Mouse (Mus musculus) C2C12 (cell line): ENCODE data around the gene Nudt1. TPM values are rescaled to one million over a fixed set of nuclear protein-coding genes. Genes with fewer than 3 reads are reported as not detected.

Source experiments
- H3K27me3 ChIP-seq: one replicate; pipeline ENCODE4 v1.6.1; 2011; ENCODE audit not compliant: control insufficient read depth, insufficient read depth, insufficient read length
- H3K36me3 ChIP-seq: one replicate; pipeline ENCODE4 v1.6.1; 2011; ENCODE audit not compliant: control insufficient read depth, insufficient read depth
- H3K4me3 ChIP-seq: one replicate; pipeline ENCODE4 v1.5.1; 2011; ENCODE audit warnings: mild to moderate bottlenecking, control low read depth; ENCODE audit not compliant: poor library complexity, insufficient read depth, severe bottlenecking
- H3K79me2 ChIP-seq: one replicate; pipeline ENCODE4 v1.6.1; 2011; ENCODE audit not compliant: control insufficient read depth, insufficient read depth
- H3K79me3 ChIP-seq: one replicate; pipeline ENCODE4 v1.6.1; 2011; ENCODE audit warnings: low read depth, control low read depth
- H3ac ChIP-seq: one replicate; pipeline ENCODE3; 2011; ENCODE audit warnings: low read depth; ENCODE audit not compliant: control insufficient read depth, insufficient read length
- CEBPB ChIP-seq: IDR thresholded peaks from one replicate; pipeline ENCODE4 v1.6.1; 2011; ENCODE audit warnings: low read depth, mild to moderate bottlenecking, control low read depth, moderate library complexity
- CTCF ChIP-seq: IDR thresholded peaks from one replicate; pipeline ENCODE4 v1.5.1; 2011; ENCODE audit not compliant: control insufficient read depth, insufficient read depth, insufficient read length
- FOSL1 ChIP-seq: IDR thresholded peaks from one replicate; pipeline ENCODE4 v1.8.0; 2011; ENCODE audit warnings: mild to moderate bottlenecking, low read length; ENCODE audit not compliant: poor library complexity, insufficient read depth, severe bottlenecking
- MAX ChIP-seq: IDR thresholded peaks from one replicate; pipeline ENCODE4 v1.6.1; 2011; ENCODE audit warnings: mild to moderate bottlenecking, control low read depth
- MYOD1 ChIP-seq: IDR thresholded peaks from one replicate; pipeline ENCODE4 v1.6.1; 2011; ENCODE audit warnings: low read depth; ENCODE audit not compliant: control insufficient read depth, insufficient read length
- MYOG ChIP-seq: IDR thresholded peaks from one replicate; pipeline ENCODE4 v1.6.1; 2011; ENCODE audit not compliant: control insufficient read depth, insufficient read length; ENCODE audit errors: extremely low read depth
- USF1 ChIP-seq: IDR thresholded peaks from one replicate; pipeline ENCODE4 v1.6.1; 2011; ENCODE audit warnings: low read depth, mild to moderate bottlenecking, control low read depth, moderate library complexity
- polyA plus RNA-seq: library from polyadenylated mRNA; unstranded; fragments of >200 nt; fragmentation: generic; extraction: Trizol; gene quantifications from one replicate; pipeline ENCODE4 v1.2.1, GENCODE M21; 2012; ENCODE audit warnings: missing spikeins

Nudt1 gene
- polyA plus RNA-seq, 1 experiment = 37.7 TPM

DNA sequence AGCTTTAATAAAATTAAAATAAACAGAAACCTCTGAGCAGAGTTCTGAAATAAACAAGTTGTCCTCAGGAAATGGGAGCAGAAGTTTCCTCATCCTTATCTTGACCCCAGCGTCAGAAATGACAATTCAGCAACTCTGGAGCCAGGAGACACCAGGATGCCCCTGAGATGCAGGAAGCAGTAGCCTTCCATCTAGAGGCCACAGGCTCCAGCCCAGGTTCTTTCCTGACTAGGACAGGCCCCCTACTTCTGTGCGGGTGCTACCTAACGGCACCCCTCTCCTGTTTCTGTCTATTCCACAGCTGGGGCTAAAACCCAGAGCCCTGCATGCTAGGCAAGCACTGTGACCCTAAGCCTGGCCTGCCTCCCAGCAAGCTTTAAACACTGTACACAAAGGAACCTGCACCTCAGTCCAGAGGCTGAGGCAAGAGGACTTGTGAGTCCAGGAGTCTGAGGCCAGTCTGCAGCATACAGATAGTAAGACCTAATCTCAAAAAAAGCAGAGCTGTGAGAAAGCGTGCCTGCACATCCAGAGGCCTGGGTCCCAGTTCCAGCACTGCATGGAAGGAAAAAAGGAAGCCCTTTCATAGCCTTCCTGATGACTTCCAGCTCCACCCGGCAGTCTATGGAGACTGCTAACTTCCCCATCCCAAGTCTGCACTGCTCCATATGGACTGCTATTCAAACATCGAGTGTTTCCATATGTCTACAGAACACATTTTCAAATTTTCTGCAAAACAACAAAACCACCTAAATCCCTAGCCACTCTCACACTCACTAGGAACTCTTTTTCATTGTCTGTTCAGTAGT lies 49.2 kb downstream of the Nudt1 start:
- Histone ChIP-seq H3K36me3 (peaks cover 5% of the 10 kb centered on the region), H3K27me3 (no peaks in the 10 kb centered on the region), H3ac (no peak overlapping the region), H3K4me3 (no peak overlapping the region), H3K79me2 (peaks cover 96% of the 10 kb centered on the region), H3K79me3 (peaks cover 48% of the 10 kb centered on the region)
- no peak for TF ChIP-seq MAX
- no peak for TF ChIP-seq CEBPB
- no peak for TF ChIP-seq FOSL1
- TF ChIP-seq MYOD1 = no peak
- TF ChIP-seq CTCF = no peak
- no peak for TF ChIP-seq USF1
- no peak for TF ChIP-seq MYOG

DNA sequence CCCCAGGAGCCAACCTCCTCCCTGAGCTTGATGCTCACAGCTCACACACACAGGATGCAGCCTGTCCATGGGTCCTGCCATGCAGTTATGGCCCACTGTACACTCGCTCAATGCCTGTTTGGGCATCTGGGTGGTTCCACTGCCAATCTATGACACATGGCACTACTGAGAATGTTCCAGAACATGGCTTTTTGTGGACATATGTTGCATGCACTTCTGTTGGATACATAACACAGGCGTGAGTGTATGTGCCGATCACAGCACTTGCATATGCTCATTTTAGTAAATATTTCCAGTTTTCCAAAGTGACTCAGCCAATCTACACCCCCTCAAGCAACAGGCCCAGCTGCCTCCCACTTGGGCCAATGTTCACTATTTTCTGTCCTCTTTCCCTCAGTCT lies 50.2 kb downstream of the Nudt1 start:
- Histone ChIP-seq H3K36me3 (peaks cover 5% of the 10 kb centered on the region), H3K27me3 (no peaks in the 10 kb centered on the region), H3K4me3 (no peak overlapping the region), H3K79me2 (peaks cover 96% of the 10 kb centered on the region), H3ac (no peak overlapping the region), H3K79me3 (peaks cover 47% of the 10 kb centered on the region)
- TF ChIP-seq CTCF (no peak), CEBPB (no peak), MYOD1 (no peak), MAX (no peak), FOSL1 (no peak), USF1 (no peak), MYOG (no peak)

DNA sequence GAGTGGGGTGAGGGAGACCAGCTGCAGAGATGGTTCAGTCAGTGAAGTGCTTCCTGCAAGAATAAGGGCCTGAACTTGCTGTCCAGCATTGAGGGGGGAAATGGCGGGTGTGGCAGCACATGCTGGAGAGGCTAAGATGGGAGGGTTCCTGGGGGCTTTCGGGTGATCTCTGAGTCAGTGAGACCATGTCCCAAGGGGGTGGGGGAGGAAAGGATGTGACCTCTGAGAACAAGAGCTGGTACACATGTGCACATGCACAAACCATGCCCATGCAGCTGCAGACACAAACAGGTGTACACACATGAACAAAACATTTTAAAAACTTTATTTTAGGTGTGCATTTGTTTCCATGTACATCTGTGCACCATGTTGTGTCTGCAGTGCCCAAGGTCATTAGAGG lies 52.3 kb downstream of the Nudt1 start:
- Histone ChIP-seq H3K27me3 (no peaks in the 10 kb centered on the region), H3K4me3 (no peak overlapping the region), H3K79me2 (peaks cover 100% of the 10 kb centered on the region), H3K79me3 (peaks cover 56% of the 10 kb centered on the region), H3ac (no peak overlapping the region), H3K36me3 (peaks cover 5% of the 10 kb centered on the region)
- TF ChIP-seq CTCF = no peak
- no peak for TF ChIP-seq USF1
- no peak for TF ChIP-seq MYOD1
- no peak for TF ChIP-seq MYOG
- TF ChIP-seq MAX = no peak
- TF ChIP-seq CEBPB = no peak
- no peak for TF ChIP-seq FOSL1

DNA sequence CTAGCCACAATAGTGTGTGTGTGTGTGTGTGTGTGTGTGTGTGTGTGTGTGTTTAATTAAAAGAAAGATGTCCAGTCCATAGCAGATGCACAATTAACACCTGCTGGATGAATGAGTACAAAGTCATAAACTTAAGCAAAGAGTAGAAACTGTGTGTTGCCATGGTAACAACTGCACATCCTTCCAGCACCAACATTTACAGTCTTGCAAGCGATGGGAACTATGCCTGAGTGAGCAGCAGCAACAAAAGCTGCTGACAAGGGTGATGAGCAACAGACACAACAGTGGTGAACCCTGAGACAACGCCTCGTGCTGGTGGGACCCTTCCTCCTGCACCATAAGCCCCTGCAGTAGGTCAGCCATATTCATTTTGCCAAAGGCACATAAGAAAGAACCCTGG lies 52.8 kb downstream of the Nudt1 start:
- no peak overlapping the region for H3ac ChIP-seq
- TF ChIP-seq USF1 (no peak), MYOG (no peak), MYOD1 (no peak), CTCF (no peak), FOSL1 (no peak), CEBPB (no peak), MAX (no peak)
- H3K79me3 ChIP-seq = peaks cover 55% of the 10 kb centered on the region
- peaks cover 100% of the 10 kb centered on the region for H3K79me2 ChIP-seq
- no peaks in the 10 kb centered on the region for H3K27me3 ChIP-seq
- peaks cover 5% of the 10 kb centered on the region for H3K36me3 ChIP-seq
- H3K4me3 ChIP-seq = no peak overlapping the region

DNA sequence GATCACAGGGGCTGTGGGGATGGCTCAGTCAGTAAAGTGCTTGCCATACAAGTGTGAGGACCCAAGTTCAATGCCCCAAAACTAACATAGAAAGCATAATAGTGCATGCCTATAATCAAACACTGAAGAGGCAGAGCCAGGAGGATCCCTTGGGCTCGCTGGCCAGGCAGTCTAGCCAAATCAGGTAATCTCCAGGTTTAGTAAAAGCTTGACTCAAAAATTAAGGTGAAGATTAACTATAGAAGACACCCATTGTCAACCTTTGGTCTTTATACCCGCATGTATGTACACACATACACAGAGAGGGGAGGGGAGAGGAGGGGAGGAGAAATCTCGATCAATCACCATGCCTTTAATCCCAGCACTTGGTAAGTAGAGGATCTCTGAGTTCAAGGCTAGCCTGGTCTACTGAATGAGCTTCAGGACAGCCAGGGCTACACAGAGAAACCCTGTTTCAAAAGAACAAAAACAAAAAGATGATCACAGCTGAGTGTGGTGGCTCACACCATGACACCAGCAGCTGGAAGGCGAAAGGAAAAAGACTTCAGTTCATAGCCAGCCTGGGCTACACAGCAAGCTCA lies 53.9 kb downstream of the Nudt1 start:
- H3K79me3 ChIP-seq = peaks cover 57% of the 10 kb centered on the region
- TF ChIP-seq MYOG = no peak
- no peak for TF ChIP-seq MAX
- no peak for TF ChIP-seq CTCF
- no peak for TF ChIP-seq FOSL1
- no peak for TF ChIP-seq MYOD1
- no peak for TF ChIP-seq CEBPB
- TF ChIP-seq USF1 = no peak
- H3K4me3 ChIP-seq = no peak overlapping the region
- H3ac ChIP-seq = no peak overlapping the region
- H3K79me2 ChIP-seq = peaks cover 100% of the 10 kb centered on the region
- peaks cover 5% of the 10 kb centered on the region for H3K36me3 ChIP-seq
- no peaks in the 10 kb centered on the region for H3K27me3 ChIP-seq
